Mouse (Mus musculus) forebrain, embryonic 10.5 days (tissue): ENCODE measurements around the gene Ist1. TPM values are rescaled to one million over a fixed set of nuclear protein-coding genes. Genes with fewer than 3 reads are reported as not detected.

Experiments
- polyA plus RNA-seq: library from polyadenylated mRNA; unstranded; fragments of >200 nt; fragmentation: Nextera tagmentation; extraction: Ambion mirVana; gene quantifications from 2 replicates; pipeline ENCODE4 v1.2.1, GENCODE M21; 2016

Gene Ist1
- polyA plus RNA-seq, 1 experiment from 2014 or later, result 145 TPM

Other genes starting within 250 kb of the Ist1 start
- gene Pmfbp1, start 199.2 kb downstream of the Ist1 start, polyA plus RNA-seq, result 0.09 TPM in 2 replicates
- 37.2 and 38.9 TPM in 2 replicates for gene Dhx38, start 127.4 kb downstream of the Ist1 start, polyA plus RNA-seq
- 25.7 and 27.4 TPM in 2 replicates for gene Txnl4b, start 127.4 kb downstream of the Ist1 start, polyA plus RNA-seq
- gene Hp, start 114.1 kb downstream of the Ist1 start, polyA plus RNA-seq, result 0.93 and 1.0 TPM in 2 replicates
- gene Dhodh, start 84.6 kb downstream of the Ist1 start, polyA plus RNA-seq, result 55.4 and 58.7 TPM in 2 replicates
- 0.18 and 0.21 TPM in 2 replicates for gene Pkd1l3, start 78.7 kb downstream of the Ist1 start, polyA plus RNA-seq
- 33.4 and 36.8 TPM in 2 replicates for gene Zfp821, start 12.3 kb upstream of the Ist1 start, polyA plus RNA-seq
- gene Atxn1l, start 44.5 kb upstream of the Ist1 start, polyA plus RNA-seq, result 8.6 and 8.7 TPM in 2 replicates
- gene Ap1g1, start 85.3 kb upstream of the Ist1 start, polyA plus RNA-seq, result 49.4 and 49.8 TPM in 2 replicates
- 2.2 and 2.9 TPM in 2 replicates for gene Phlpp2, start 175.3 kb upstream of the Ist1 start, polyA plus RNA-seq